Mouse (Mus musculus) macrophage (primary cell): ENCODE data around the gene Ssb. TPM values are rescaled to one million over a fixed set of nuclear protein-coding genes. Genes with fewer than 3 reads are reported as not detected.

Experiments
- H3K27ac ChIP-seq: fragments of 350-480 bp; formaldehyde crosslinking; 2 replicates; pipeline ENCODE4 v1.9.0; 2021
- H3K36me3 ChIP-seq: fragments of 350-480 bp; formaldehyde crosslinking; 2 replicates; pipeline ENCODE4 v1.9.0; 2021; ENCODE audit errors: inconsistent target
- H3K4me3 ChIP-seq: fragments of 350-480 bp; formaldehyde crosslinking; 2 replicates; pipeline ENCODE4 v1.9.0; 2021; ENCODE audit errors: inconsistent target
- H3K79me2 ChIP-seq: fragments of 350-480 bp; formaldehyde crosslinking; 2 replicates; pipeline ENCODE4 v1.9.0; 2021; ENCODE audit errors: inconsistent target
- WGBS: methylation state at CpG from one replicate; pipeline ENCODE4 v1.1.7; 2026; ENCODE audit warnings: inconsistent platforms; ENCODE audit not compliant: missing documents; 5-methylcytosine and 5-hydroxymethylcytosine counted together
- polyA plus RNA-seq: library from polyadenylated mRNA; stranded (reverse); fragments of 250-400 nt; gene quantifications from 3 replicates; pipeline ENCODE4 v1.2.4, GENCODE M21; 2018; ENCODE audit warnings: inconsistent platforms

The Ssb gene
- polyA plus RNA-seq, 1 experiment from 2014 or later, result 279 TPM

DNA sequence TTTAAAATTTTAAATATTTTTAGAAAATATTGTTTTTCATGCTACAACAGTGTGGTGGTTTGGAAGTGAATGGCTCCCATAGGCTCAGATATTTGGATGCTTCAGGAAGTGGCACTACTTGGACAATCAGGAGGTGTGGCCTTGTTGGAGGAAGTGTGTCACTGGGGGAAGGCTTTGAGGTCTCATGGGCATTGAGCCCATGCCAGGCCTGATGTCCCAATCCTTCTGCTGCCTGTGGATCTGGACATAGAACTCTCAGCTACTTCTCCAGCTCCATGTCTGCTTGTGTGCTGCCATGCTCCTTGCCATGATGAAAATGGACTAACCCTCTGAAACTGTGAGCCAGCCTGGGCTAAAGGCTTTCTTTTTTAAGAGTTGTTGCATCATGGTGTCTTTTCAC, 22.7 kb upstream of the Ssb start:
- Histone ChIP-seq H3K79me2 (no peaks in the 10 kb centered on the region), H3K27ac (no peak overlapping the region), H3K36me3 (no peaks in the 10 kb centered on the region), H3K4me3 (no peak overlapping the region)

GRCm38 (mm10) chr2:69840261-69840660, 21.1 kb upstream of the Ssb start:
- Histone ChIP-seq H3K79me2 (no peaks in the 10 kb centered on the region), H3K27ac (no peak overlapping the region), H3K36me3 (no peaks in the 10 kb centered on the region), H3K4me3 (no peak overlapping the region)
- WGBS, result 47% methylated on average over 6 of the region's 6 CpGs

GRCm38 (mm10) chr2:69849215-69849614, 12.1 kb upstream of the Ssb start:
- no peak overlapping the region for H3K4me3 ChIP-seq
- H3K36me3 ChIP-seq, result no peaks in the 10 kb centered on the region
- no peaks in the 10 kb centered on the region for H3K79me2 ChIP-seq
- WGBS, result 81% methylated on average over 6 of the region's 6 CpGs
- no peak overlapping the region for H3K27ac ChIP-seq

DNA sequence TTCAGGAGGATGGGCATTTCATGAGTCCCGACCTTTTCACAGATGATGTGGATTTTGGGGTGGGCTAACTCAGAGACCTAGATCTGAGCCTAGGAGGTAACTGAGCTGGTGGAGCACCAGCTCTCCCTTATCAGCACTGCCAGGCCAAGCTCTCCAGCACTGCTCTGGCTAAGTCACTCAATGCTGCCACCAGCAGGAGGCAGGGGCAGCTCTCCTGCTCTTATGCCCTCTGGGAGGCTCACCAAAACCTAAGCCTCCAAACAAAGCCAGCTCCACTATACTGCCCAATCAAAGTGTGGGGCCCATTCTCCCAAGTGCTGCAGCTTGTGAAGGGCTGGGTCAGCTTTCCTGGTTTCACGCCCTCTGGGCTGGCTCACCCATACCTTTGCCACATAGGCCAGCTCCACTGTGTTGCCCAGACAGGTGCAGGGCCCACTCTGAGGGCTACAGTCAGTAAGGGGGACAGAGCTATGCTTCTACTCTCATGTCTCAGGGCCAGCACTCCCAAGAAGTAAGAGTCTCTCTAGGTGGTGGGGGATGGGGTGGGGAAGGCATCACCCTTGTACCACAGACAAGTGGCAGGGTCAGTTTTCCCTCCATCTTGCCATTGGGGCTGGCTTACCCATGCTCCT, 9.8 kb upstream of the Ssb start:
- Histone ChIP-seq H3K4me3 (no peak overlapping the region), H3K79me2 (no peaks in the 10 kb centered on the region), H3K36me3 (no peaks in the 10 kb centered on the region), H3K27ac (no peak overlapping the region)
- 85% methylated on average over 2 of the region's 2 CpGs for WGBS

GRCm38 (mm10) chr2:69856392-69856791, 5.0 kb upstream of the Ssb start:
- no peaks in the 10 kb centered on the region for H3K79me2 ChIP-seq
- WGBS, result 21% methylated on average over 8 of the region's 8 CpGs
- H3K4me3 ChIP-seq, result no peak overlapping the region
- H3K36me3 ChIP-seq, result no peaks in the 10 kb centered on the region
- no peak overlapping the region for H3K27ac ChIP-seq

- Histone ChIP-seq H3K79me2 (peaks cover 12% of the 10 kb centered on the region), H3K27ac (no peak overlapping the region), H3K4me3 (no peak overlapping the region), H3K36me3 (no peaks in the 10 kb centered on the region)
- WGBS, result 85% methylated on average over 1 of the region's 1 CpGs
Observed at GRCm38 (mm10) chr2:69857882-69858281, 3.5 kb upstream of the Ssb start.

- Histone ChIP-seq H3K36me3 (peaks cover 1% of the 10 kb centered on the region), H3K4me3 (peak overlapping the region; percentile 92), H3K27ac (peak overlapping the region; percentile 79), H3K79me2 (peaks cover 43% of the 10 kb centered on the region)
- 2% methylated on average over 8 of the region's 13 CpGs for WGBS
Observed at GRCm38 (mm10) chr2:69860972-69861452, 350 bp upstream of the Ssb start.

- Histone ChIP-seq H3K4me3 (peak overlapping the region; percentile 92), H3K27ac (peak overlapping the region; percentile 48), H3K79me2 (peaks cover 48% of the 10 kb centered on the region), H3K36me3 (peaks cover 13% of the 10 kb centered on the region)
- WGBS, result 0% methylated on average over 13 of the region's 13 CpGs
Observed at GRCm38 (mm10) chr2:69862117-69862657, 825 bp downstream of the Ssb start.

DNA sequence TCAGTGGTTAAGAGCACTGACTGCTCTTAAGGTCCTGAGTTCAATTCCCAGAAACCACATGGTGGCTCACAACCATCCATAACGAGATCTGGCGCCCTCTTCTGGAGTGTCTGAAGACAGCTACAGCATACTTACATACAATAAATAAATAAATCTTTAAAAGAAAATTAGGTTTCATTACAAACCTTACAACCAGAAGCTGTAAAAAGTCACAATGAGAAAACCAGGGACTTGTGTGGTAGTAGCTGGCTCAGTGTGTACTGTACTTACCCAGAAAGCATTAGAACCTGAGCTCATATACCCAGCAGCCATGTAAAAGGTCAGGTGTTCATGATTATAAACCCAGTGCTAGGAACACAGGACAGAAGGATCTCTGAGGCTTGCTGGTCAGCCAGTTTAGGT, 22.6 kb downstream of the Ssb start:
- peaks cover 12% of the 10 kb centered on the region; the same call in 1 of the 2 replicates for H3K79me2 ChIP-seq
- no peak overlapping the region for H3K27ac ChIP-seq
- H3K36me3 ChIP-seq, result no peaks in the 10 kb centered on the region
- H3K4me3 ChIP-seq, result no peak overlapping the region
- 65% methylated on average over 2 of the region's 2 CpGs for WGBS

DNA sequence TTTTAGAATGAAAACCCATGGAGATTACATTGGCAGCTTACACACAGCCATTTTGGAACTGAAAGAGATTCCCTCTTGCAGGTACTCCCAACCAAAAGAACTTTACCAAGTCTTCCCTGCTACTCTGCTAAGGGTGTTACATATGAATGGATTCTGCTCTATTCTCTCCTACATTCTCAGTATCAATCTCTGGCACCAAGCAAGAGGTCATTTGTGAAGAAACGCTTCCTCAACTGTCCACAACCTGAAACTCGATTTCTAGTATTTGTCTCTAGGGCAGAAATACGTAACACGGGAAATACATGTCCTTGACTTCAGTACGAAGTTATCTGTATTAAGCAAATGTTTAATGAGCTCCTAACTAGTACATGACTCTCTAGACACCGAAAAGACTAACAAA, 23.2 kb downstream of the Ssb start:
- H3K36me3 ChIP-seq, result no peaks in the 10 kb centered on the region
- no peak overlapping the region for H3K27ac ChIP-seq
- peaks cover 12% of the 10 kb centered on the region; the same call in 1 of the 2 replicates for H3K79me2 ChIP-seq
- WGBS, result 22% methylated on average over 6 of the region's 6 CpGs
- H3K4me3 ChIP-seq, result peak overlapping the region; percentile 67

DNA sequence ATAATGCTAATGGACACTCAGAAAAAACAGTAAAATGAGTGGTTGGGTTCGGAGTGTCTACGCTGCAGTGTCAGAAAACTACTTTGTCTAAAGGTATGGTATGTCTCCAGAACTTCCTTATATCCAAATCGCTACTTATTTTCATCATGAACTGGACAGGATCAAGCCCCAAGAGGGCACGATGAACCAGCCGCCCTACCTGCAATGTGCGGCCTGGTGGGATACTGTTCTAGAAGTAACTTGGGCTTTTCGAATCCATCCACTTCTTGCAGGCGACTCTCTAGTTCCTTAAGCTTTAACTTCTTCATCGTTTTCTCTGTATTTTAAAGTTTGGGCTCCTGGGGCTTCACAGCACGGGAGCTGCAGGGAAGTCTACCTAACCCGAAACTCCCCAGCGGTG, 23.7 kb downstream of the Ssb start:
- Histone ChIP-seq H3K79me2 (peaks cover 12% of the 10 kb centered on the region; the same call in 1 of the 2 replicates), H3K4me3 (peak overlapping the region; percentile 67), H3K27ac (peak overlapping the region; percentile 57), H3K36me3 (no peaks in the 10 kb centered on the region)
- 7% methylated on average over 11 of the region's 12 CpGs for WGBS

DNA sequence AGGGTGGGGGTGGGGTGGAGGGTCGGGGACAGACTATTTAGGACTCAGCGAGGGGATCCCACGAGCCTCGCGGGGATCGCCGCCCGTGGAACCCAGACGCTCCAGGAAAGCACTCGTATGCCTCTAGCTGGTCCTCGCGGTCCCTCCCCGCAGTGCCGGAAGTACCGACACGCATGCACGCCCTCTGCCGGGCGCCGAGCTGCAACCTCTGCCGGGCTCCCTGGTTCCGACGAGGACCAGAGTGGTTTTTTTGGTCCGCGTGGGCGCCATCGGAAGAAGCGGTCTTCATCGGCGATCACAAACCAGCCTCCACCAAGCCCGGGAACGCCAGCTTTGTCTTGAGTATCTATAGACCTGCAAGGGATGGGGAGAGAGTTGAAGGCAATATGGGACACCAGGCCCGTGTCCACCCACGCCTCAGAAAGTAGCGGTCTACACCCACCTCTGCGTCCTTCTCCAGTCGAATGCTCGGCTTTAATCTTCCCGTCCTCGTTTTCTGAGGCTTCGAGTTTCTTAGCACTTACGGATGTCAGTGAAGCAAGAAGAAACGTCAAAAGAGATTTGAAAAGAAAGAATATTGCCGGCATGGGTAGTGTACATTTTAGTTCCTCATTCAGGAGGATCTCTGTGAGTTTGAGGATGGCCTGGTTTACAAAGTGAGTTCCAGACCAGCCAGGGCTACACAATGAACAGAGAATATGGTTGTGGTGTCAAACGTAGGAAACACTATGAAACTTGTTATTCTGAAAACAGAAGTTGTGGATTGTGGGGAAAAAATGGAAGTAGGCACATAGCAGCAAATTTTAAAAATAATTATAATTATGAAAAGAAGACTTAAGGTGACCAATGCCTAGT, 24.3 kb downstream of the Ssb start, which contains the start of gene Mettl5:
Mettl5 (minus strand) TSS at position 165 of the 855 bp plus-strand sequence.
- no peaks in the 10 kb centered on the region for H3K36me3 ChIP-seq
- WGBS, result under 1% methylated on average over 44 of the region's 45 CpGs
- H3K79me2 ChIP-seq, result peaks cover 12% of the 10 kb centered on the region; the same call in 1 of the 2 replicates
- H3K4me3 ChIP-seq, result peak within 1 kb of the TSS; percentile 67
- H3K27ac ChIP-seq, result peak within 1 kb of the TSS; percentile 57

DNA sequence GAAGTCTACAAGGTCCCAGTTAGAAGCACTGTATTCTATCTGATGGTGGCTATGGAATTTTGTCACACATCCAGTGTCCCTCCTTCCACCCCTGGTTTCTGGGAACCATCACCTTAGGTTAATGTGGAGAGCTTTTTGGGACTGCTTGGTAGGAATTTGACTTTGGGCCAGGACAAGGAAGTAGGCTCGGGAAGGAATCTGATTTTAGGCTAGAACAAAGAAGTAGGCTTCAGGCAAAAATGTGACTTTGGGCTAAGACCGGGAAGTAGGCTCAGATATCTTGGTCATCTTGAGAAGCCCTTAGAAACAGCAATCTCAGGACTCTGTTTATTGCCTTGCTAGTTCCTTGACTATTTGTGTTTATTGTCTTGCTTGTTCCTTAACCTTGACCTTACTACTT, 27.6 kb downstream of the Ssb start:
- Histone ChIP-seq H3K36me3 (no peaks in the 10 kb centered on the region), H3K4me3 (no peak overlapping the region), H3K79me2 (peaks cover 6% of the 10 kb centered on the region; the same call in 1 of the 2 replicates), H3K27ac (no peak overlapping the region)
- WGBS, result 93% methylated on average over 2 of the region's 2 CpGs

- H3K36me3 ChIP-seq, result no peaks in the 10 kb centered on the region
- H3K4me3 ChIP-seq, result no peak overlapping the region
- no peak overlapping the region for H3K27ac ChIP-seq
- H3K79me2 ChIP-seq, result no peaks in the 10 kb centered on the region
- WGBS, result 13% methylated on average over 6 of the region's 7 CpGs
Observed at GRCm38 (mm10) chr2:69890843-69891242, 29.5 kb downstream of the Ssb start.

DNA sequence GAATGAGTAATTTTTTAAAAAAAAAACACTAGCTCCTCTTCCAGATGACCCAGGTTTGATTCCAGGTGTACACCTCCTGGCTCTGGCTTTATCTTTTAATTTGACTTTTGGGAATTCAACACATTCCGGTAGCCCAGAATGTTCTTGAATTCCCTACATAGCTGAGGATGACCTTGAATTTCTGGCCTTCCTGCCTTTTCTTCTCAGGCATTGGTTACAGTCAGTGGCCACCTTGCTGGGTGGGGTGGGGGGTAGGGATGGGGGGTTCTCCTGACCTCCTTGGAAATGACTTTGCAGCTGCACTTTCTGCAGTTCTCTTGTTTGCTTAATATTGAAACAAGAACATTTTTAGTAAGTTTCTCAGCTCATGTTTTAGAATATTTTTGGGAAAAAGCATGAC, 31.8 kb downstream of the Ssb start:
- H3K79me2 ChIP-seq, result peaks cover 6% of the 10 kb centered on the region
- 86% methylated on average over 1 of the region's 1 CpGs for WGBS
- no peak overlapping the region for H3K27ac ChIP-seq
- no peak overlapping the region for H3K4me3 ChIP-seq
- H3K36me3 ChIP-seq, result no peaks in the 10 kb centered on the region
